In genomic region chr7:37496491-37496890, GRCm38 (mm10) we compare ENCODE assay signal across 20 mouse cellular contexts.
DNase-seq lines count a peak whose midpoint lies in the region; ATAC-seq and TF ChIP-seq lines count a peak whose summit lies in the region.
"Had no signal": no experiment of that assay in that cellular context is flagged by ENCODE, and none has a peak within 500 bp of the region (broad histone marks: within the 10 kb centered on the region; RNA-seq: fewer than 3 reads in every experiment).

No protein-coding gene starts in this region.

- TF ChIP-seq POLR2A in lung, adult 2 months (IDR thresholded peaks at IDR 0.05; ENCODE audit: borderline replicate concordance, extremely low read depth, low read depth, low read length), result no peak

- H3K4me3 ChIP-seq in intestine, embryonic 16.5 days (ENCODE audit: low read length), result no peak overlapping the region
- no peak overlapping the region for H3K4me3 ChIP-seq in intestine, postnatal 0 days (ENCODE audit: low read depth, low read length)
- no peak overlapping the region for H3K4me3 ChIP-seq in kidney, postnatal 0 days (replicated peaks; ENCODE audit: low read depth, low read length)
- H3K4me3 ChIP-seq in lung, embryonic 16.5 days (ENCODE audit: low read length), result no peak overlapping the region
- no peak overlapping the region for H3K4me3 ChIP-seq in lung, adult 2 months (replicated peaks; ENCODE audit: extremely low read depth, low read depth, low read length)
- no peak overlapping the region for H3K4me3 ChIP-seq in stomach, embryonic 14.5 days (ENCODE audit: low read depth, low read length)
- H3K4me3 ChIP-seq: embryonic facial prominence, embryonic 10.5 days; forebrain, embryonic 13.5 days; heart, embryonic 12.5 days had no signal

- DNase-seq in kidney, postnatal 0 days (ENCODE audit: low spot score), result peak; percentile 55
- DNase-seq in kidney, adult 9 months, result no peak
- no peak for DNase-seq in lung, adult 2 months
- no peak for DNase-seq in testis, postnatal 14 days (ENCODE audit: low spot score)
- DNase-seq: adrenal gland, adult 8-10 months; adrenal gland, postnatal 36 days; B cell, adult 2 months; cerebellum, adult 2 months; cerebellum, postnatal 10 days; forebrain, postnatal 0 days; gastrocnemius, postnatal 14 days had no signal

- H3K27me3 ChIP-seq in intestine, embryonic 16.5 days (replicated peaks; ENCODE audit: control insufficient read depth, insufficient read depth, low read length), result no peaks in the 10 kb centered on the region
- no peaks in the 10 kb centered on the region for H3K27me3 ChIP-seq in intestine, postnatal 0 days (replicated peaks; ENCODE audit: control insufficient read depth, insufficient read depth, low read length)
- H3K27me3 ChIP-seq in kidney, postnatal 0 days (ENCODE audit: insufficient read depth, low read length), result no peaks in the 10 kb centered on the region
- no peaks in the 10 kb centered on the region for H3K27me3 ChIP-seq in lung, embryonic 16.5 days (ENCODE audit: control insufficient read depth, insufficient read depth, low read depth, low read length)
- no peaks in the 10 kb centered on the region for H3K27me3 ChIP-seq in stomach, embryonic 14.5 days (ENCODE audit: control insufficient read depth, insufficient read depth, low read length)
- H3K27me3 ChIP-seq: forebrain, embryonic 13.5 days; heart, embryonic 12.5 days had no signal

- WGBS in intestine, embryonic 16.5 days, result 49% methylated on average over 9 of the region's 9 CpGs
- 49% methylated on average over 9 of the region's 9 CpGs for WGBS in intestine, postnatal 0 days
- 64% methylated on average over 9 of the region's 9 CpGs for WGBS in kidney, postnatal 0 days
- 40% methylated on average over 9 of the region's 9 CpGs for WGBS in lung, embryonic 16.5 days
- 49% methylated on average over 9 of the region's 9 CpGs for whole genome bisulfite sequencing in lung, adult 2 months
- 38% methylated on average over 9 of the region's 9 CpGs for WGBS in stomach, embryonic 14.5 days

- peaks cover 4% of the 10 kb centered on the region; the same call in 1 of the 2 replicates for H3K4me1 ChIP-seq in intestine, embryonic 16.5 days (ENCODE audit: control insufficient read depth, insufficient read depth, low read length)
- no peaks in the 10 kb centered on the region for H3K4me1 ChIP-seq in intestine, postnatal 0 days (replicated peaks; ENCODE audit: control insufficient read depth, insufficient read depth, low read length)
- H3K4me1 ChIP-seq in kidney, postnatal 0 days (replicated peaks; ENCODE audit: insufficient read depth, low read length), result no peaks in the 10 kb centered on the region
- H3K4me1 ChIP-seq in lung, embryonic 16.5 days (replicated peaks; ENCODE audit: control insufficient read depth, insufficient read depth, low read length), result no peaks in the 10 kb centered on the region
- H3K4me1 ChIP-seq in lung, adult 2 months (ENCODE audit: control insufficient read depth, insufficient read depth, low read length), result no peaks in the 10 kb centered on the region
- H3K4me1 ChIP-seq in stomach, embryonic 14.5 days (ENCODE audit: control insufficient read depth, insufficient read depth, low read length), result 0 out of 2 replicates have a peak, but pooled peaks cover 10% of the 10 kb centered on the region
- H3K4me1 ChIP-seq: embryonic facial prominence, embryonic 10.5 days; heart, embryonic 12.5 days had no signal

- no peak overlapping the region for H3K4me2 ChIP-seq in intestine, embryonic 16.5 days (ENCODE audit: low read depth, low read length)
- H3K4me2 ChIP-seq in intestine, postnatal 0 days (replicated peaks; ENCODE audit: low read depth), result no peak overlapping the region
- H3K4me2 ChIP-seq in kidney, postnatal 0 days (ENCODE audit: low read length), result no peak overlapping the region
- H3K4me2 ChIP-seq in lung, embryonic 16.5 days (ENCODE audit: low read depth, low read length), result no peak overlapping the region
- H3K4me2 ChIP-seq in stomach, embryonic 14.5 days (replicated peaks; ENCODE audit: low read depth, low read length), result no peak overlapping the region
- H3K4me2 ChIP-seq: forebrain, embryonic 13.5 days; heart, embryonic 12.5 days had no signal

- peak; percentile 40; the same call in 1 of the 2 replicates for ATAC-seq in intestine, embryonic 16.5 days
- no peak for ATAC-seq in intestine, postnatal 0 days
- no peak for ATAC-seq in kidney, postnatal 0 days (replicated peaks; ENCODE audit: low FRiP score, low read depth)
- ATAC-seq in lung, embryonic 16.5 days (ENCODE audit: low read depth), result peak; percentile 26; the same call in 1 of the 2 replicates
- ATAC-seq in stomach, embryonic 14.5 days (ENCODE audit: insufficient number of reproducible peaks, insufficient read depth, low FRiP score, low read depth), result peak; percentile 40; the same call in 1 of the 2 replicates
- ATAC-seq: CD4-positive, CD25-positive, alpha-beta regulatory T cell, adult 4 months; forebrain, embryonic 13.5 days; forebrain, postnatal 0 days had no signal

- TF ChIP-seq CTCF in intestine, postnatal 0 days (IDR thresholded peaks at IDR 0.05; ENCODE audit: low read depth), result no peak
- no peak for TF ChIP-seq CTCF in kidney, postnatal 0 days (IDR thresholded peaks at IDR 0.05; ENCODE audit: low read depth)
- no peak for TF ChIP-seq CTCF in lung, adult 2 months (IDR thresholded peaks at IDR 0.05; ENCODE audit: insufficient read depth, low read length)

- peak overlapping the region; percentile 24; the same call in 1 of the 2 replicates for H3K27ac ChIP-seq in intestine, embryonic 16.5 days (ENCODE audit: low read length)
- no peak overlapping the region for H3K27ac ChIP-seq in intestine, postnatal 0 days (ENCODE audit: low read depth, low read length)
- peak overlapping the region; percentile 36; the same call in 1 of the 2 replicates for H3K27ac ChIP-seq in kidney, postnatal 0 days
- no peak overlapping the region for H3K27ac ChIP-seq in lung, embryonic 16.5 days (ENCODE audit: low read length)
- peak overlapping the region; percentile 87; the same call in 1 of the 2 replicates for H3K27ac ChIP-seq in stomach, embryonic 14.5 days (ENCODE audit: low read length)
- H3K27ac ChIP-seq: embryonic facial prominence, embryonic 10.5 days; forebrain, embryonic 13.5 days had no signal

- no peaks in the 10 kb centered on the region for H3K9me3 ChIP-seq in intestine, embryonic 16.5 days (ENCODE audit: control insufficient read depth, low read length)
- no peaks in the 10 kb centered on the region for H3K9me3 ChIP-seq in intestine, postnatal 0 days (ENCODE audit: control insufficient read depth)
- no peaks in the 10 kb centered on the region for H3K9me3 ChIP-seq in kidney, postnatal 0 days (replicated peaks; ENCODE audit: low read length)
- no peaks in the 10 kb centered on the region for H3K9me3 ChIP-seq in lung, embryonic 16.5 days (ENCODE audit: control insufficient read depth, low read length)
- H3K9me3 ChIP-seq in stomach, embryonic 14.5 days (ENCODE audit: control insufficient read depth, low read depth, low read length), result no peaks in the 10 kb centered on the region
- H3K9me3 ChIP-seq: embryonic facial prominence, embryonic 10.5 days; forebrain, embryonic 13.5 days had no signal

- no peaks in the 10 kb centered on the region for H3K36me3 ChIP-seq in intestine, embryonic 16.5 days (ENCODE audit: control insufficient read depth, insufficient read depth, low read length)
- no peaks in the 10 kb centered on the region for H3K36me3 ChIP-seq in intestine, postnatal 0 days (ENCODE audit: control insufficient read depth, insufficient read depth)
- H3K36me3 ChIP-seq in kidney, postnatal 0 days (ENCODE audit: insufficient read depth, low read length), result no peaks in the 10 kb centered on the region
- no peaks in the 10 kb centered on the region for H3K36me3 ChIP-seq in lung, embryonic 16.5 days (ENCODE audit: control insufficient read depth, insufficient read depth, low read length)
- H3K36me3 ChIP-seq in stomach, embryonic 14.5 days (ENCODE audit: control insufficient read depth, insufficient read depth, low read length), result no peaks in the 10 kb centered on the region
- H3K36me3 ChIP-seq: embryonic facial prominence, embryonic 10.5 days; G1E; heart, embryonic 12.5 days had no signal

- no peak overlapping the region for H3K9ac ChIP-seq in intestine, embryonic 16.5 days (ENCODE audit: low read depth, low read length)
- no peak overlapping the region for H3K9ac ChIP-seq in intestine, postnatal 0 days (ENCODE audit: low read depth, low read length)
- no peak overlapping the region for H3K9ac ChIP-seq in kidney, postnatal 0 days (ENCODE audit: low read depth, low read length)
- no peak overlapping the region for H3K9ac ChIP-seq in lung, embryonic 16.5 days (ENCODE audit: low read length)
- H3K9ac ChIP-seq in stomach, embryonic 14.5 days (replicated peaks; ENCODE audit: low read depth, low read length), result no peak overlapping the region
- H3K9ac ChIP-seq: forebrain, embryonic 13.5 days; forebrain, postnatal 0 days; heart, embryonic 12.5 days had no signal

Comparison
In these comparisons a context has a peak if more than half of its experiments do, and no peak if none do; other contexts are left out.
1. ATAC-seq: peak in intestine, embryonic 16.5 days (single experiment), lung, embryonic 16.5 days (single experiment) and stomach, embryonic 14.5 days (single experiment); none in intestine, postnatal 0 days (single experiment) and kidney, postnatal 0 days (single experiment).
2. H3K27ac ChIP-seq: peak in intestine, embryonic 16.5 days (single experiment), kidney, postnatal 0 days (single experiment) and stomach, embryonic 14.5 days (single experiment); none in intestine, postnatal 0 days (single experiment) and lung, embryonic 16.5 days (single experiment).